Mouse (Mus musculus): Measurements from ENCODE around the gene Bves. TPM values are rescaled to one million over a fixed set of nuclear protein-coding genes. Genes with fewer than 3 reads are reported as not detected.

Gene Bves
- polyA plus RNA-seq, 1 experiment from 2014 or later = 2.5 TPM

DNA sequence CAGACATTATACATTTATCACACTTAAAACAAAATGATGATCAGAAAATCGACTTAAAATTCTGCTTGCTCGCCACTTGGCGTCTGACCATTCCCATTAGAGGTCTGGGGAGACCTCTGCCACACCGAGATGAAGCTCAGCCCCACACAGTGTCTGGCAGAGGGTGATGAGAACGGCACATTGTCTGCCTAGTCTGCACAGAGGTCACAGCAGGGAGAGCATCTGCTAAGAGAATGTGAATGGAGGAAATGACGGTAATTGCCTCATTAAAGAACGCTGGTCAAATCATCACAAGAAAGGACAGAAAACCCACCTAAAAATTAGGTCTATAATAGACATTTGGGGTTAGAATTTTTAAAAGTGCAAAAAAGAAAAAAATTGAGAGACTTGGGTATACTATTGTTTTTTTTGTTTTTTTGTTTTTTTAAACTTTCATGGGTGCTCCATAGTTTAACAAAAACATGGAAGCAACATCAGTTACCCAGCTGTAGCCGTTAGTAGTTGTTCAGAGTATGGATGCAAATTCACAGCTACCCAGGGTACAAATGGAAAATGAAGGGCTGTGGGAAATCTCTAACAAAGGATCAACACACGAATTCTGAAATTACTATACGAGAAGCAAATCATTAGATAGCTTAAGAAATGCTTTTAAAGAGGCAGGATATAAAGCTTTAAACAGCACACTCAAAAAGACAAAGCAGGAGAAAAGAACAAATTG lies 75.2 kb downstream of the Bves start:
- Histone ChIP-seq H3K27me3 (no peaks in the 10 kb centered on the region), H3K4me3 (replicated peaks) (no peak overlapping the region), H3K4me2 (replicated peaks) (no peak overlapping the region), H3K36me3 (no peaks in the 10 kb centered on the region), H3K9me3 (replicated peaks) (no peaks in the 10 kb centered on the region), H3K27ac (replicated peaks) (no peak overlapping the region), H3K9ac (no peak overlapping the region), H3K4me1 (no peaks in the 10 kb centered on the region)
- WGBS = 27% methylated on average over 10 of the region's 10 CpGs
- no peak for ATAC-seq (ENCODE audit: insufficient number of reproducible peaks, low FRiP score, low TSS enrichment, low read depth)

DNA sequence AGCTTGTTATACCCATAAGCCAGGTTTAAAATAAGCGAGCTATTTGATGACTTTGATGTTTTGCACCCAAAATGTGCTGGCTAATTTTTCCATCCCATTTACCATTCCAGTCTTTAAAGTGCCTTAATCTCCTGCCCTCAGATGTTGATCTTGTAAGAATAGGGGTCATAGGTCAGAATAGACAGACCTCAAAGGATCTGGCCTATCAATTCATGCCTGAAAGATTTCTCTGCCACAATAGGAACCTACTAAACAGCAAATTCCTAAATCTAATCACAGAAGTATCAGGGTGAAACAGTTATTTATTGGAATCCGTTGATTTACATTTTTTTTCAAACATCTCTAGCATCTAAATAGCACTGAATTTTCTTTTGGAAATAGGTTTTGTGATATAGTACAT lies 76.2 kb downstream of the Bves start:
- H3K9me3 ChIP-seq (replicated peaks) = no peaks in the 10 kb centered on the region
- H3K9ac ChIP-seq = no peak overlapping the region
- no peak overlapping the region for H3K27ac ChIP-seq (replicated peaks)
- H3K4me2 ChIP-seq (replicated peaks) = no peak overlapping the region
- H3K4me3 ChIP-seq (replicated peaks) = no peak overlapping the region
- no peaks in the 10 kb centered on the region for H3K27me3 ChIP-seq
- 27% methylated on average over 2 of the region's 2 CpGs for WGBS
- no peaks in the 10 kb centered on the region for H3K36me3 ChIP-seq
- no peaks in the 10 kb centered on the region for H3K4me1 ChIP-seq
- ATAC-seq (ENCODE audit: insufficient number of reproducible peaks, low FRiP score, low TSS enrichment, low read depth) = no peak

DNA sequence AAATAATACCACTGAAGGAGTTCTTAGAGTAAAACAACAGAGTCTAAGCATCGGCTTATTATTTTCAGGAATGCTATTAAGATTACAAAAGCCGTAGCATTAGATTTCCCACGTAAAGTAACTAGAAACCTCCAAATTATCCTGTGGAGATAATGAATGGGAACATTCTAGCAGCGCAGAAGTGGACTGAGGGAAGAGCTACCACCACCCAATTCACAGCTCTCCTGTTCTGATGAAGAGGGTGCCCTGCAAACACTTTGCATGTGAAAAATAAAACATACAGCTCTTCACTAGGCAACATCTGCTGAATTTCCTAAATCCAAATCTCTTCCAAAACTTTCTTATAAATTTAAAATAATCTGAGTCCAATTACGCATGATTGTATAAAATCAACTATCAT lies 76.6 kb downstream of the Bves start:
- no peak for ATAC-seq (ENCODE audit: insufficient number of reproducible peaks, low FRiP score, low TSS enrichment, low read depth)
- no peaks in the 10 kb centered on the region for H3K36me3 ChIP-seq
- H3K4me2 ChIP-seq (replicated peaks) = no peak overlapping the region
- no peak overlapping the region for H3K9ac ChIP-seq
- no peaks in the 10 kb centered on the region for H3K27me3 ChIP-seq
- 49% methylated on average over 5 of the region's 5 CpGs for WGBS
- no peaks in the 10 kb centered on the region for H3K9me3 ChIP-seq (replicated peaks)
- H3K4me3 ChIP-seq (replicated peaks) = no peak overlapping the region
- H3K4me1 ChIP-seq = no peaks in the 10 kb centered on the region
- H3K27ac ChIP-seq (replicated peaks) = no peak overlapping the region

Other genes starting within 250 kb of the Bves start
- 3.6 and 3.9 TPM in 2 replicates for gene Popdc3, start 157.7 kb upstream of the Bves start, polyA plus RNA-seq (2015; fragmentation: Nextera tagmentation; extraction: Ambion mirVana)
- gene Lin28b, start 150.6 kb downstream of the Bves start, polyA plus RNA-seq (2015; fragmentation: Nextera tagmentation; extraction: Ambion mirVana) = 0.39 and 0.68 TPM in 2 replicates
- gene Hace1, start 242.1 kb downstream of the Bves start, polyA plus RNA-seq (2015; fragmentation: Nextera tagmentation; extraction: Ambion mirVana) = 16.3 and 17.9 TPM in 2 replicates